Mouse (Mus musculus): ENCODE data around the gene Arl9.

DNA sequence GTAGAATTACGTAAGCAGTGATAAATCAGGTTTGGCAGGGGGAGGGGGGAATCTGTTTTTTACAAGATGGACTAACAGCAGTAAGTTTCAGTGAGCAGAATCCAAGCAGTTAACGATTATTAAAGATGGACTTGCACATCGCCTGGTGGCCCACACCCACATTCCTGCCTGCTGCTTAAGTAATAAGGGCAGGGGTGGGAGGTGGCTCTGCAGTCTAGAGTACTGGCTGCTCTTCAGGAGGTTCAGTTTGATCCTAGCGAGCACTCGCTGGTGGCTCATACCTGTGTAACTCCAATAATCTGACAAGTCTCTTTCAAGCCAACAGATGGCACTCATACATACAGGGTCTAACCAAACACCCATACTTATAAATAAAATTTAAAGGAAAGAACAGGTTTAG lies 44.3 kb upstream of the Arl9 start:
- TF ChIP-seq HCFC1 (IDR thresholded peaks at IDR 0.05; ENCODE audit: borderline replicate concordance, insufficient read depth, low read length) (no peak), CHD2 (IDR thresholded peaks at IDR 0.05; ENCODE audit: low read depth, low read length) (no peak), ZNF384 (IDR thresholded peaks at IDR 0.05; ENCODE audit: low read depth, low read length) (no peak), ZC3H11A (IDR thresholded peaks at IDR 0.05; ENCODE audit: borderline replicate concordance, low read depth, low read length) (no peak)
